Mouse (Mus musculus) lung, postnatal 10 days (tissue): ENCODE data around the gene C1qtnf3.
"Not testable (repeated sequence)": the region's sequence is repeated elsewhere in the genome, so short reads cannot be mapped to it uniquely, and the experiment has no call there.

ENCODE experiments used
- DNase-seq: peaks from one replicate; pipeline ENCODE4 v3.0.0; 2021

The C1qtnf3 gene

DNA sequence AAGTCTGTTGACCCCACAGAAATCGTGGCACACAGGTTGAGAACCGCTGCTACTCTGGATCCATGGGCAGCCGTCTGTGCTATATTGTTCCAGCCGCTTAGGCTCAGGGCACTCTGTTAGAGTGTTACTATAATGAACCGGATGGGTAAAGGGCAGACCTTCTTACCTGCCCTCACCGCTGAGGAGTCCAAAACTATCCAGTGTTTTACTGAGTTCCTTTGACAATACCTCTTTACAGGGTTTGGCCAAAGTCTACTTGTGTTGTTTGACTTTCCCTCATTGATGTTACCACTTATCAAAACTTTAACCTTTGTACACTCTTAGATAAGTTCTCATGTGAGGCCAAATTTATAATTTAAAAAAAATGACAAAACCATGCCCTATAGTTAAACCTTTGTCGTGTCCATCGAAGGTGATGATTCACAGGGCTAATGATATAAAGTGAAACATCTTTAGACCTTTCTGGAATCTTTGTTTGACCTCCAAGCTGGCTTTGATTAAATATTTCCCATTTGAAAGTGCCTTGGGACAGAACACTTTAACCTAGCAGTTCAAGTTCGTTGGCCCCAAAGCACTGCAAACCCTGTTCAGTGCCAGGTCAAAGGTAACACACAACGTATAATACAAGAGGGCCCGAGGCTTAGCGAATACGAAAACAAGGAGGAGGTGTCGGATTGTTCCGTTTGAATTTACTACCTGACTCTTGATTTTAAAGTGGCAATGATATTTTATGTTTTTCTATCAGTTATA lies 7.3 kb downstream of the C1qtnf3 start:
- no peak for DNase-seq

DNA sequence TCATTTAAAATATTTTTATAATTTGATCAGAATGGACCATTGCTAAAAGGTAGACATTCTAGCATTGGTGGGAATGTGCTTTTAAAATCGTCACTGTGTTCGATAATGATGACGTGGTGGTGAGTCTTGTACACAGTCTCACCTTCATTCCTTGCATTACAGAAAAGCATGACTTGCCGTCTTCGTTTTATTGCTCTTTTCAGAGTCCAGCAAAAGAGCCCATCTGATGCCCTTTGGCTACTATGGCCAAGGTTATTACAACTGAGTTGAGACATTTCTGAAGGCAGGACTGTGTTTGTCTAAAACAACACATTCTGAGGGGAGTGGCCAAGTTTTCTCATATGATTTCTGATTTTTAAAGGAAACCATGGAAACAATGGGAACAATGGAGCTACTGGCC lies 8.1 kb downstream of the C1qtnf3 start:
- DNase-seq = no peak

DNA sequence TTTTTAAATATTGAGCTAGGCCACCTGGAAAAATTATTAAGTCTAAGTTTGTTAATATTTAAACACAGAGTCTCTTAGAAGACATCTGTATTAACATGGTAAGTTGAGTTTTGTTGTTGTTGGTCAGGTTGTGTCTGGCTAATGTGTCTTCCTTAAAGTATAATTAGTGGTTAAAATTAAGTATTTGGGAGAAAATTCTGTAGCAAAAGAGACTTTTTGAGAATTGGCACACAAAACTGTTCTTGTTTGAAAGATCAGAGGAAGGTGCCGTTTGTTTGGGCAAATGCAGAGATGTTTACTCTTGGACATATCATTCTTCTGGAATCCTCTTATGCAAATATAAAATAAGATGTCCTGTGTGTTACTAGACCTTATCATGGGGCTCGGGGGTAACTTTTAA lies 10.5 kb downstream of the C1qtnf3 start:
- no peak for DNase-seq

DNA sequence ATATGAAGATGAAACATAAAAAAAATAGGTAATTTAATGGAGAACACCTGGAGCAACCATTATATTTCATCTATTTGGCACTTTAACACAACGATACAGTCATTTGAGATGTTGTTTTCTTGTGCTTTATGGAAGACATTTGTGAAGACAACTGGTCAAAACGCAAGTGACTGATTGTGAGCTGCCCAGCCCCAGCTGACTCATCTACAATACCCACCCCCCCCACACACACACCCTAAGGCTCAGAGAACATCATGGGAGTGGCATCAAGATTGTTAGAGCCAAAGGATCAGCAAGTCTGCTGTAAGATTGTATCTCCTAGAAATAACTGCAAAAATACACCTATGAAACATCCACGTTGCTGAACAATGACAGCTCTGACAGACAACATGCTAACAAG lies 17.3 kb downstream of the C1qtnf3 start:
- no peak for DNase-seq

DNA sequence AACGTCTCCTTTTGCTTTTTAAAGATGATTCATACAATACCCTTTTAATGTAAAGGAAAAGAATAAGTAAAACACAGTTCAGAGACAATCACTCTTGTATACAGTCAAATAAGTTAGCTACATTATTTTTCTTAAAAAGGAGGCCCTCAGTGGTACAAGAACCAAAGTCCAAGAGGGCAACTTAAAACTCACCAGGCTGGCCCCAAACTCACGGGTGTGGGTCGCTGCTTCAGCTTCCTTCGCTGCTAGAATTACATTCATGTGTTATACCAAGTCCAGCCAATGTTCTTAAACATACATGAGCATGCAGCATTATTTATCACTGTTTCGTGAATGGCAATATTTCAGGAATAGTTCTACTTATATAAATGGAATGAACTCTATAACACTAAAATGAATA lies 18.6 kb downstream of the C1qtnf3 start:
- DNase-seq = no peak

DNA sequence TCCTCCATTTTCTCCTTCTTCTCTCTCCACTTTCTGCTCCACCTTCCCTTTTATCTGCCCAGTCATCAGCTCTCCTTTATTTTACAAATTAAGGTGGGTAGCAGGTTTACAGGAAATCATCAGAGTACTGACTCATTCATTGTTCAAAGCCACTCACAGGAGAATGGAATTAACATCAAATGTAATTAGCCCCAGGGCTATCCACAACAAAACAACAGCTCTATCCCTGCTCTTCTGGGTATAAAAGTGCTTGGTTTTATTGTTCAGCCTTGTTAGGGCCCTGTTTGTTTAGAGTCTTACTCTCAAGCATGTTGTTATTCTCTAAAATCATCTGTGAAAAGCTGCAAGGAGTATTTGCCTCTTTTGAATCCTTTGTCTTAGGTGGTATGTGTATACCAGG lies 25.0 kb downstream of the C1qtnf3 start:
- no peak for DNase-seq

DNA sequence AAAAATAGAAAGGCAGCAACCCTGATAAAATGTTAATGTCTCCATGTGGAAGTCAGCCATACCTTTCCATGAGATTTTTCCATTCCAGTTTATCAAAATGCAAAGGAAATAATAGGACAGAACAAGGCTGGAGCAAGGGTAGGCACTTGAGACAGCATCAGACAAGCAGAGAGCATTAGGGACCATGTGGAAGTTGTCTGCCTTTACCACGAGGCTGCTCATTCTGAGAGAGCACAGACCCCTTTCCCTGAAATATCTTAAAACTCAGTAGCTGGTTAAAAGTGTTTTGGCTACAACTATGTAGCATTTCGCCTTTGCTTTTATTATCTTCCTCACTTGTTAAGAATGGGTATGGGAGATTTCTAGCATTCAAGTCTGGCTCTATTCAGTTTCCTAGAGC lies 28.6 kb downstream of the C1qtnf3 start:
- DNase-seq = no peak

DNA sequence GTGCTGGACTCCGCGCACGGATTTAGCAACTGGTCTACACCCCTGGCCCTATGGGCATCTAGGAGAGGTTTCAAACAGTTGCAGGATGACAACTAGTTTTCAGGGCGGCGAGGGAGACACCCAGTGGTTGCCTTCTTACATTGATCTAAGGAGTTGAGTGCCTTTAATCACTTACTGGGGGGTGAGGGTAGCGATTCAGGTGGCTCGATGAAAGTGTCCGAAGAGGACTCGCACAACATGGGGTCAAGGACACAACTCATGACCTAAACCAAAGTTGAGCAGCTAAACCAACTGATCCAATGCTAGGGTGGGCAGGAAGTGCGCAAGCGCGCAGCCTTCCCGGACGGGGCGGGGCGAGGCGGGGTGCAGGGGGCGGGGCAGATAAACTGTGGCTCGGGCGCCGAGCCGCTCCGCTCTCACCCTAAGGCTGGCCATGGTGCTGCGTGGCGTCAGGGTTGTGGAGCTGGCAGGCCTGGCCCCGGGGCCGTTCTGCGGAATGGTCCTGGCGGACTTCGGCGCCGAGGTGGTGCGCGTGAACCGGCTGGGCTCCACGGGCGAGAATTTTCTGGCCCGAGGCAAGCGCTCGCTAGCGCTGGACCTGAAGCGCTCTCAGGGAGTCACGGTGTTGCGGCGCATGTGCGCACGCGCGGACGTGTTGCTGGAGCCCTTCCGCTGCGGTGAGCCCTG lies 29.4 kb downstream of the C1qtnf3 start, which contains the start of gene Amacr:
TSS of gene Amacr (plus strand) at position 380 of the 687 bp plus-strand sequence.
- peak; percentile 89 for DNase-seq

DNA sequence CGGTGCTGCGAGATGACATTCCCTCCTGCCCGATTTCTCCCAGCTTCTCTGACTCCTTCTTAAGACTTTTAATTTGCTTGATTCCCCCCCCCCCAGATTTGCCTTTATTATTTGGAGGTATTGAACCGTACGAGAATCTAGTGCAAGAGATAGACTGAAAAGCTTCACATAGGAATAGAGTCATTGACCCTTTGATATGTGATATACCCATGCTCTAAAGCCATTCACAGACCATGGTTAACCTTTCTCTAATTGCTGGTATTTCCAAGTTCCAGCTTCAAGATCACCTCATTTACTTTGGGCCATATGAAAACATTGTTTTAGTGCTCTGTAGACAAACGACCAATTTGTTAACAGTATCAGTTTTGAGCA lies 29.9 kb downstream of the C1qtnf3 start:
- DNase-seq = no peak

DNA sequence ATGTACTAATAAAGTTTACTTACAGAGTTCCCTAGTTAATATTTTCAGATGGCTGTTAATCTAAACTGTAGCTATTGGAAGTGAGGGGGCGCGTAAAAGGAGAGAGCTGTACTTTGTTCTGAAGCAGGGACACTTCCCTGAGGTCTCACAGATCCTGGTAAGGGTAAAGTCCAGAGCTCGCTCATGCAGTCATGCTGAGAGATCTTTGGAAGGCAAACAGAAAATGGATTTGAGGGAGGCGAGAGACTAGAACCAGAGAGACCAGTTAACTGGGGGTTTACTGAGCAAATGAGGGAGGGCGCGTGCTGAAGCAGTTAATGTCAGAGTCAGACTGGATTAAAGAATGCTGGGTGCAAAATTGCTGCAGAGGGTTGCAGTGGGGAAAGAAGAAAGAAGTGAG lies 33.6 kb downstream of the C1qtnf3 start:
- no peak for DNase-seq

DNA sequence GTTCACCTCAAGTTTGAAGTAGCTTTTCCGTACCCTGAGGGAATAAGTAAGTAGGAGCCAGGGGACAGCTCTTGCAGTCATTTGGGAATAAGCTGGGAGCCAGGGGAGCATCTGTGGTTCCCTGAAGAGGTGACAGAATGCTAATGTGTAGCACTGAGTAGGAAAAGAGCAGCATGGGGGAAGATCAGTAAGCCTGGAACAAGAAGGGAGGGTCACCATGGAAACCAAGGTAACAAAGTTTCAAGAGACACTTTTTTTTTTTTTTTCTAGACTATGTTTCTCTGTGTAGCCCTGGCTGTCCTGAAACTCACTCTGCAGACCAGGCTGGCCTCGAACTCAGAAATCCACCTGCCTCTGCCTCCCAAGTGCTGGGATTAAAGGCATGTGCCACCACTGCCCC lies 34.3 kb downstream of the C1qtnf3 start:
- not testable (repeated sequence) for DNase-seq

DNA sequence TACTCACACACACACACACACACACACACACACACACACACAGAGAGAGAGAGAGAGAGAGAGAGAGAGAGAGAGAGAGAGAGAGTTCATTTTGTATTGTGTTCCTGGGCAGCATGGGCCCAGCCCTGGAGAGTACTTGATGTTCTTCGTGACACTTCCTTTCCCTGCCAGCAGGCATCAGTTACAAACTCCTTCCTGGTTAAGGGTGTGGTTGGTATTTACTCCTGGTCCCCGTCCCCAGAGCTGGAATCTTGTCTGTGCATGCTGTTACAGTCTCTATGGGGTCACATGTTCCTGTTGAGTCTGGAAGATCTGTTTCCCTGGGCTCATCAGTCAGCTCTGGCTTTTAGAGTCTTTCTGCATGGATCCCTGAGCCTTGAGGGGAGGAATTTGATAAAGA lies 38.3 kb downstream of the C1qtnf3 start:
- DNase-seq = no peak

DNA sequence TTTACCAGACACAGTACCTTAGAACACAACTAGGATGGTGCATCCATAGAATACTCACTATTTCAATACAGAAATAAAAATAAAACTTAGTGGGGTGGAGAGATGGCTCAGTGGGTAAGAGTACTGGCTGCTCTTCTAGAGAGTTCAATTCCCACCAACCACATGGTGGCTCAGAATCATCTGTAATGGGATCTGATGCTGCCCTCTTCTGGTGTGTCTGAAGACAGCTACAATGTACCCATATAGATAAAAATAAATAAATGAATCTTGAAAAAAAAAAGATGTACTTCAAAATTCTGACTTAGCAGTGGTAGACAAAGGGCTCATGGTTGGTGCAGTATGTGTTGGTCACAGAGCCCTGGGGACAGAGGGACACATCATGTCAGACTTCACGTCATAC lies 39.4 kb downstream of the C1qtnf3 start:
- DNase-seq = no peak

DNA sequence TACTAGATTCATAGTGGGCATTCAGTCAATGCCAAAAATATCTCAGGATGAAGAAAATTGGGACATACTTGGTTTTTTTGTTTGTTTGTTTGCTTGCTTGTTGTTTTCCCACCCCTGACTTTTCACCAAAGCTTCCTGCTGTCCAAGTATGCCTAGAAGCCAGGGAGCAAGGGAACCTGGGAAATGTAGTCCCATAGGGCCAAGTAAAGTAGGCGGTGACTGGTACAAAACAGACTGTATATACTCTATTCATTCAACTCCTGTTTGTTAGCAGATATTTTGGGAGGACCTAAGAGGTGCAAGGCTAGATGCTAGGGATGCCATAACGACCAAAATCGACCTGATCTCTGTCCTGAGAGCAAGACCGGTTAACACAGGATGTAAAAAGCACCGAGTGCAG lies 47.7 kb downstream of the C1qtnf3 start:
- DNase-seq = no peak

DNA sequence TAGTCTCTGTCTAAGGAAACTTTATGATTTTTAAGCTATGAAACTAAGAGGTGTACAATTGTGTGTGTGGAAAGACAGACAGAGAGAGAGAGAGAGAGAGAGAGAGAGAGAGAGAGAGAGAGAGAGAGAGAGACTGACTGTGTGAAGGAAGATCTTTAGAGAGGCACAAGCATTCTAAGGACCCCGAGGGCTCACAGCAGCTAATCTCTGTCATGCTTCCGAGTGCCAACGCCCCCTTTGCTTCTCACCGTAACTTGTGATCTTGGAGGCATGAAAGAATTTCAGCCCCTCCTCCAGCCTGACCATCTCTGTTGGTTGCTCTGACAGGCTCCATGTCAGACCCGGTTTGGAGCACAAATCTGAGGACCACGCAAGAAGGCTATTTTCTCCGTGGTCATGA lies 48.3 kb downstream of the C1qtnf3 start, which contains the start of gene Slc45a2:
TSS of gene Slc45a2 (plus strand) at position 301 of the 400 bp plus-strand sequence.
- DNase-seq = no peak

DNA sequence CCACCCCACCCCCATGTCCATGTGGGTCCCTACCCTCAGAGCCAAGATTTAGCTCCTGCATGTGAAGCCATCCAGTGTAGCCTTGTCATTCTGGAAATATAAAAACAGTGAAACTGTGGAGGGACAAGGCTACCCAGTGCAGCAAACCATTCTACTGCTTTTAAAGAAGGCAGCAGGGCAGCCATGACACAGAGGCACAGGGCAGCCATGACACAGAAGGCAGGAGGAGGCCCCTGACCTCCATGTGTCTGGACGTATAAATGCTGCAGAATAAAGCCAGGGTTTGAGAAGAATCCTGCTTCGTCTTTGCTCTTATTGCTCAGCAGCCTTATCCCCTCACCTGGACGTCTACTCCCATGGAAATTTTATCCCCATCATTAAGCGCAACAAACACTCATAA lies 51.7 kb downstream of the C1qtnf3 start:
- DNase-seq = no peak

DNA sequence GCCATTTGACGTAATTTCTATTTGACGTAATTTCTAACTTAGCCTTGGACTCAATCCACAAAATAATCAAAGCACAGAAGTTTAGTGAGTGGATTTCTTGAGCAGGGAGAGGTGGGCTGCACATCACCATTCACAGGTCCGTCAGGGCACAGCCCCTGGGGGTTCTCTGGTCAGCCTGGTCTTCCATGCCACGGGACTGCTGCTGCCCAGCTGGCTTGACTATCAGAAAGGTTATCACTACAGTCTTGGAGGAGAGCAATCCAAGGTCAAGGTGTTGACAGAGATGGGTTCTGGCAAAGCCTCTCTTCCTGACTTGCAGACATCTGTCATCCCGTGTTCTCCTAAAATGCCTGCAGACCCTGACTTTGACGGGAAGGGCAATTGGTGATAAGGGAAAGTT lies 52.5 kb downstream of the C1qtnf3 start:
- DNase-seq = no peak

DNA sequence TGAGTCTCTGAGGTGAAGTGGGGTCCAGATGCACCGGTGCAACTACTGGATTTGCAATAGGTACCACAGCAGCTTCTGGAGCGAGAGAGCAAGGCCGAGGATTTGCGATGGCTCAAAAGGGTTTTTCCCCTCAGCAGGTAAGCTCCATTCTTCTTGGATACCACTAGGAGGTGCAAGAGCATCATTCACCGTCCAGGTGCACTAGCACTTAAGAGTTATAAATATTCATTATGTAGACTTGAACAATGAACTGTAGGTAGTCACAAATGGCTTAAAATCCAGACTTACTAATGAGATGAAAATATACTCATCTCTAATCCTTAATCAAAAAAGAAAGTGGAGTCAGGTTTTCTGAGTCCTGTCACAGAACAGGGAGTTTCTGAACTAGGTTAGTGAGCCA lies 56.6 kb downstream of the C1qtnf3 start:
- no peak for DNase-seq

DNA sequence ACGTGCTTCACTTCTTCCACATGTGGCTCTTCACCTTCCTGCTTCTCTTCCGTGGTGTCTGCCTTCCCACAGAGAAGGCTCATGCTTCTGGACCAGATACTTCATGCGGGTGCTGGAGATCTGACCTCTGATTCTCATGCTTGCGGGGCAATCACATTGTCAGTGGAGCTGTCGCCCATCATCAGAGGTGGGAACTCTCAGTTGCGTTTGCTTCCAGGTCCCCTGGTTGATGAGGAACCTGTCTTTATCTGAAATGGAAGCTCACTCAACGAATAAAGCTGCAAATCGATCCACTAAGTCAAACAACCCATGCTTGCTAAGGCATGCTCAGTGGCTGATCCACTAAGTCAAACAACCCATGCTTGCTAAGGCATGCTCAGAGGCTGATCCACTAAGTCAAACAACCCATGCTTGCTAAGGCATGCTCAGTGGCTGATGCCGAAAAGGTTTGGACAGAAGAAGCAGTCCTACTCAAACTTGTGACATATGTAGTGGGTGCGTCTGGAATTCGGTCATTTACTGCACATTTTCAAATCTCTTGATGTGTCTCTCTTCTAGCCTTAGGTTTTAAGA lies 58.9 kb downstream of the C1qtnf3 start:
- DNase-seq = no peak

DNA sequence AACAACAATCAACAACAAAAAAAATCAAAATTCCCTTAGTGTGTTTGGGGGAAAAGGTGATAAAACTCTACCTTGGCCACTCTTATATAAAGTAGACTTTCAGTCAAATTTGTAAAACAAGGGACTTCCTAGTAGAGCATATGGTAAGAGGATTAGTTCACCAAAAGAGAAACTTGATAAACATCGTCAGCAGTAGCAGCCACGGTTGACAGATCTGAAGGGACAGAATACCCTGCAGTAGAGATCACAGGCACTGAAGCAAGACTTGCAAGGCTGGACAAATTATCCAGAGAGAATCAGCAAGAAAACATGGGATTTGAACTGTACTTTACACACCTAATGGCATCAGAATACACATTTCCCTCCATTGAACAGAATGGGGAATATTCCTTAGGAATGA lies 62.8 kb downstream of the C1qtnf3 start:
- no peak for DNase-seq

DNA sequence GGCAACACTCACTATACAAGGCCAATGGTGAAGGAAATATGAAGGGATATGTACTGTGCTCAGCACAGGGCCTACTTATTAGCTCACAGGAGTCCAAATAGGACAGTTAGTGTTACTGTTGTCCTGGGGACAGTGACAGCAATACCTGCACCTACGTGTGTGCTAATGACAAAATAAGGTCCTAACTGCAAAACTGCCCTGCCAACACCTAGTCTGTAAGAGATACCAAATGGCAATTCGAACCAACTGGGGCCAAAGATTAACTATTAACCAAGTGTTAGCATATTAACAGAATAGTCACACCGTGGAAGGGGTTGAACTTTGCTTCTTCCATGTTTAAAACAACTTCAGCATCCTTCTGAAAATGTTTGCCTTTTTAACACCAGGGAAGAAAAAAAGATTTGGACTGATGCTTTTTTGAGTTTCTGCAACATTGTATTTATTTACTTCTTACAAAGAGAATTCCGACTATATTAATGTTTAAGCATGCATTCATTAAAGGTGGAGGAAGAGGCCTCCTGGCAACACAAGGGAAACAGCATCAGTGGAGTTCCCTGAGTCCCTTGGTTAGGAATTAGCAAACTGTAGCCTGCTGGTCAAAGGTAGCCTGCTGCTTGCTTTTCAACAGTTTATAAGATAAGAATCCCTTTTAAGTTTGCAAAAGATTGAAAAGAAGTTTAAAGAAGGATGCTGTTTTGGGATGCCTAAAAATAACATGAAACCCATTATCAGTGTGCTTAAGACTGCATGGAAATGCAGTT lies 74.8 kb downstream of the C1qtnf3 start:
- no peak for DNase-seq
